Mouse (Mus musculus): ENCODE results near the gene Psmd7. TPM values are rescaled to one million over a fixed set of nuclear protein-coding genes. Genes with fewer than 3 reads are reported as not detected.

Gene Psmd7
- polyA plus RNA-seq, 1 experiment: 187 TPM

DNA sequence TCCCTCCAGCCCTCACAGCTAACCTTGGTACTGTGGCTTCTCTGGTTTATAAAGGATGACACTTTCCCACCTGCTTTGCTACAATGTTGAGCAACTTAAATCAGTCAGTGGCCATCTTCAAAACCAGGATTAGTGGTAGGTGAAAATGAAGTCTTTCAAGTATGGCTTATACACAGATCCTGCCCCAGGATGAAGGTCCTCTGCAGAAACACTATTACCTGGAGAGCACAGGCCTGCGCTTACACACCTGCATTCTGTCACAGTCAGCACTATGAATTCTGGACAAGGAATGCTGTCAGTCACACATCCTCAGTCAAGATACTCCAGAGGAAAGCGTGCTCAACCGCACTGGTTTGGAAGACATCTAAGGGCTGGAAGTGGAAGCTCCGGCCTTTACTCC lies 6.7 kb downstream of the Psmd7 start:
- H3K4me3 ChIP-seq: no peak overlapping the region
- peaks cover 16% of the 10 kb centered on the region for H3K79me2 ChIP-seq (ENCODE audit: control insufficient read depth, insufficient read depth)
- H3K27me3 ChIP-seq (ENCODE audit: control insufficient read depth, insufficient read depth, insufficient read length): no peaks in the 10 kb centered on the region
- TF ChIP-seq POLR2AphosphoS2 (IDR thresholded peaks at IDR 0.05; ENCODE audit: insufficient read length, low read depth) (no peak), TCF12 (IDR thresholded peaks at IDR 0.05; ENCODE audit: insufficient read depth, poor library complexity, severe bottlenecking) (no peak), POLR2A (IDR thresholded peaks at IDR 0.05; ENCODE audit: insufficient read length, low read depth) (no peak), MYOD1 (IDR thresholded peaks at IDR 0.05; ENCODE audit: control insufficient read depth in 1 of 3, insufficient read length in 2 of 3, low read depth in 2 of 3) (no peak), TCF3 (IDR thresholded peaks at IDR 0.05; ENCODE audit: insufficient read length, low read depth) (no peak), USF1 (IDR thresholded peaks at IDR 0.05; ENCODE audit: low read depth) (no peak), REST (IDR thresholded peaks at IDR 0.05; ENCODE audit: insufficient read depth, insufficient read length) (no peak), MYOG (IDR thresholded peaks at IDR 0.05; ENCODE audit: control insufficient read depth in 1 of 3, insufficient read depth in 1 of 3, insufficient read length in 2 of 3, low read depth in 2 of 3) (no peak), SRF (IDR thresholded peaks at IDR 0.05; ENCODE audit: control insufficient read depth, insufficient read length, low read depth) (no peak), MAX (IDR thresholded peaks at IDR 0.05; ENCODE audit: low read depth) (no peak), E2F4 (IDR thresholded peaks at IDR 0.05; ENCODE audit: insufficient read depth) (no peak)
- H3K36me3 ChIP-seq (ENCODE audit: control insufficient read depth, insufficient read depth): peaks cover 56% of the 10 kb centered on the region
- H3ac ChIP-seq (ENCODE audit: control insufficient read depth, insufficient read length): no peak overlapping the region
- H3K4me2 ChIP-seq (ENCODE audit: low read depth): no peak overlapping the region

DNA sequence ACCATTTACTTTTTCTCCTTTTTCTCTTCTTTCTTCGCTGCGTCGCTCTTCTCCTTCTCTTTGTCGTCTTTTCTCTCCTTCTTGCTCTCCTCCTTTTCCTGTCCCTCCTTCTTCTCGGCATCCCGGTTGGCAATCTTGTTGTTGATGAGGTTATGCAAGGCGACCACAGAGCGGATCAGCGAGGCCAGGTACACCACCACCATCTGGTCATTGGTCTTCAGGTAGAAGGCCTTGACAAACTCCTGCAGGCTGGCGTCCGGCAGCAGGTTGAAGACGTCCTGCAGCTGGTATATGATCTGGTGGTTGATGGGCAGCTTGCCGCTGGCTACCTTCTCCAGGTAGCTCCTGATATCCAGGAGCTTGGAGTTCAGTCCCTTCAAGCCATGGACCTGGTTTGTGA lies 7.4 kb downstream of the Psmd7 start:
- H3K36me3 ChIP-seq (ENCODE audit: control insufficient read depth, insufficient read depth): peaks cover 56% of the 10 kb centered on the region
- H3K79me2 ChIP-seq (ENCODE audit: control insufficient read depth, insufficient read depth): peaks cover 10% of the 10 kb centered on the region
- H3K4me3 ChIP-seq: no peak overlapping the region
- no peak overlapping the region for H3K4me2 ChIP-seq (ENCODE audit: low read depth)
- no peaks in the 10 kb centered on the region for H3K27me3 ChIP-seq (ENCODE audit: control insufficient read depth, insufficient read depth, insufficient read length)
- H3ac ChIP-seq (ENCODE audit: control insufficient read depth, insufficient read length): no peak overlapping the region
- TF ChIP-seq E2F4 (IDR thresholded peaks at IDR 0.05; ENCODE audit: insufficient read depth) (no peak), USF1 (IDR thresholded peaks at IDR 0.05; ENCODE audit: low read depth) (no peak), MAX (IDR thresholded peaks at IDR 0.05; ENCODE audit: low read depth) (no peak), CEBPB (IDR thresholded peaks at IDR 0.05; ENCODE audit: insufficient read depth, poor library complexity, severe bottlenecking) (no peak), MYOD1 (IDR thresholded peaks at IDR 0.05; ENCODE audit: control insufficient read depth in 1 of 3, insufficient read length in 2 of 3, low read depth in 2 of 3) (no peak)

DNA sequence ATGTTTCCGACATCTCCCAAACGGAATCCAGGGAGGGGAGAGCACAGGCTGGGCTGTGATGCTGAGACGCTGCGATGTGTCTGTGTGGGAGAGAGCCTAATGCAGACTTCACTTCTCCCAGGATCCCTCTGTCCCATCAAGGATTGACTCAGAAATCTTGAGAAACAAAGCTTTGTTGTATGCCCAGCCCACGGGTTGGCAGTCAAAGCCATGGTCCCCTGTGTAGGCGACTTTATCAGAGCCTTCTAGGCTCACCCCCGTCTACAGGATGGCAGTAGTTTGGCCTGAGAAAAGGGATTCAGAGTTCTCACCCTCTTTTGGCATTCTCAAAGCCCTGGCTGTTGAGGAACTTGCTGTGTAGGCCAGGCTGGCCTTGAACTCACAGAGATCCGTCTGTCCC lies 9.7 kb downstream of the Psmd7 start:
- Histone ChIP-seq H3ac (ENCODE audit: control insufficient read depth, insufficient read length) (no peak overlapping the region), H3K27me3 (ENCODE audit: control insufficient read depth, insufficient read depth, insufficient read length) (no peaks in the 10 kb centered on the region), H3K4me2 (ENCODE audit: low read depth) (no peak overlapping the region), H3K4me3 (no peak overlapping the region), H3K36me3 (ENCODE audit: control insufficient read depth, insufficient read depth) (peaks cover 41% of the 10 kb centered on the region), H3K79me2 (ENCODE audit: control insufficient read depth, insufficient read depth) (no peaks in the 10 kb centered on the region)
- TF ChIP-seq MAX (IDR thresholded peaks at IDR 0.05; ENCODE audit: low read depth) (no peak), TCF12 (IDR thresholded peaks at IDR 0.05; ENCODE audit: insufficient read depth, poor library complexity, severe bottlenecking) (no peak), CEBPB (IDR thresholded peaks at IDR 0.05; ENCODE audit: insufficient read depth, poor library complexity, severe bottlenecking) (no peak), E2F4 (IDR thresholded peaks at IDR 0.05; ENCODE audit: insufficient read depth) (no peak), POLR2AphosphoS2 (IDR thresholded peaks at IDR 0.05; ENCODE audit: insufficient read length, low read depth) (no peak), USF1 (IDR thresholded peaks at IDR 0.05; ENCODE audit: low read depth) (no peak), REST (IDR thresholded peaks at IDR 0.05; ENCODE audit: insufficient read depth, insufficient read length) (no peak), TCF3 (IDR thresholded peaks at IDR 0.05; ENCODE audit: insufficient read length, low read depth) (no peak), MYOD1 (IDR thresholded peaks at IDR 0.05; ENCODE audit: control insufficient read depth in 1 of 3, insufficient read length in 2 of 3, low read depth in 2 of 3) (no peak), POLR2A (IDR thresholded peaks at IDR 0.05; ENCODE audit: insufficient read length, low read depth) (no peak), SRF (IDR thresholded peaks at IDR 0.05; ENCODE audit: control insufficient read depth, insufficient read length, low read depth) (no peak), MYOG (IDR thresholded peaks at IDR 0.05; ENCODE audit: control insufficient read depth in 1 of 3, insufficient read depth in 1 of 3, insufficient read length in 2 of 3, low read depth in 2 of 3) (no peak)

DNA sequence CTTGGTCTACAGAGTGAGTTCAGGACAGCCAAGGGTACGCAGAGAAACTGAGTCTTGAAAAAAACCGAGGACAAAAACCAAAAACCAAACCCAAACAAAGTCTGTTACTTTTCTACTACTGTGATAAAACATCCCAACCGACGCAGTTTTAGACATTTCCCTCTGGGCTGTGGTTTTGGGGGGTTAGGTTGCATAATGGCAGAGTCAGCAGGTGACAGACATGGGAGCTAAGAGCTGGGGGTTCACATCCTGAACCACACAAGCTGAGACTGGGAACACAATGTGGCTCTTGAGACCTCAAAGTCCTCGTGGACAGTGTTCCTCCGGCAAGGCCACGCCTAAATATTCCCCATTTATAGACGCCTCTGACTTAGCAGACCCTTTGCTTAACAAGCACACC lies 10.1 kb downstream of the Psmd7 start:
- H3K27me3 ChIP-seq (ENCODE audit: control insufficient read depth, insufficient read depth, insufficient read length): no peaks in the 10 kb centered on the region
- no peaks in the 10 kb centered on the region for H3K79me2 ChIP-seq (ENCODE audit: control insufficient read depth, insufficient read depth)
- H3K4me3 ChIP-seq: no peak overlapping the region
- H3K4me2 ChIP-seq (ENCODE audit: low read depth): no peak overlapping the region
- H3ac ChIP-seq (ENCODE audit: control insufficient read depth, insufficient read length): no peak overlapping the region
- peaks cover 37% of the 10 kb centered on the region for H3K36me3 ChIP-seq (ENCODE audit: control insufficient read depth, insufficient read depth)
- TF ChIP-seq E2F4 (IDR thresholded peaks at IDR 0.05; ENCODE audit: insufficient read depth) (no peak), TCF3 (IDR thresholded peaks at IDR 0.05; ENCODE audit: insufficient read length, low read depth) (no peak), POLR2AphosphoS2 (IDR thresholded peaks at IDR 0.05; ENCODE audit: insufficient read length, low read depth) (no peak), MYOG (IDR thresholded peaks at IDR 0.05; ENCODE audit: control insufficient read depth in 1 of 3, insufficient read depth in 1 of 3, insufficient read length in 2 of 3, low read depth in 2 of 3) (no peak)

DNA sequence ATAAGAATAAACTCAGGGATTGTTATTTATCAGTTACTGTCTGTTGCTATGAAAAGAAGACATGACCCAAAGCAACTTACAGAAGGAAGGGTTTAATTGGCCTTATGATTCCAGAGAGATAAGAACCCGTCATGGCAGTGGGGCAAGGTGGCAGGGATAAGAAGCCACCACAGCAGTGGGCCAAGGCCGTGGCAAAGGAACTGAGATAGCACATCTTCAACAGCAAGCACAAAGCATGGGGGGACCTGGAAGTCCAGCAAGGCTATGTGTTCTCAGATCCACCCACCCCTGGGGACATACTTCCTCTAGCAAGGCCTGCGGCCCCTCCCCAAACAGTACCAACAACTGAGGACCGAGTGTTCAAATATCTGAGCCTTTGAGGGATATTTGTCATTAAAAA lies 10.6 kb downstream of the Psmd7 start:
- no peak overlapping the region for H3K4me2 ChIP-seq (ENCODE audit: low read depth)
- peaks cover 32% of the 10 kb centered on the region for H3K36me3 ChIP-seq (ENCODE audit: control insufficient read depth, insufficient read depth)
- H3K27me3 ChIP-seq (ENCODE audit: control insufficient read depth, insufficient read depth, insufficient read length): no peaks in the 10 kb centered on the region
- TF ChIP-seq REST (IDR thresholded peaks at IDR 0.05; ENCODE audit: insufficient read depth, insufficient read length) (no peak), SRF (IDR thresholded peaks at IDR 0.05; ENCODE audit: control insufficient read depth, insufficient read length, low read depth) (no peak), MYOD1 (IDR thresholded peaks at IDR 0.05; ENCODE audit: control insufficient read depth in 1 of 3, insufficient read length in 2 of 3, low read depth in 2 of 3) (no peak), USF1 (IDR thresholded peaks at IDR 0.05; ENCODE audit: low read depth) (no peak), TCF3 (IDR thresholded peaks at IDR 0.05; ENCODE audit: insufficient read length, low read depth) (no peak), E2F4 (IDR thresholded peaks at IDR 0.05; ENCODE audit: insufficient read depth) (no peak), MAX (IDR thresholded peaks at IDR 0.05; ENCODE audit: low read depth) (no peak), TCF12 (IDR thresholded peaks at IDR 0.05; ENCODE audit: insufficient read depth, poor library complexity, severe bottlenecking) (no peak), MYOG (IDR thresholded peaks at IDR 0.05; ENCODE audit: control insufficient read depth in 1 of 3, insufficient read depth in 1 of 3, insufficient read length in 2 of 3, low read depth in 2 of 3) (no peak), POLR2A (IDR thresholded peaks at IDR 0.05; ENCODE audit: insufficient read length, low read depth) (no peak), POLR2AphosphoS2 (IDR thresholded peaks at IDR 0.05; ENCODE audit: insufficient read length, low read depth) (no peak), CEBPB (IDR thresholded peaks at IDR 0.05; ENCODE audit: insufficient read depth, poor library complexity, severe bottlenecking) (no peak)
- no peak overlapping the region for H3K4me3 ChIP-seq
- no peak overlapping the region for H3ac ChIP-seq (ENCODE audit: control insufficient read depth, insufficient read length)
- no peaks in the 10 kb centered on the region for H3K79me2 ChIP-seq (ENCODE audit: control insufficient read depth, insufficient read depth)
